Mouse (Mus musculus): ENCODE results near the gene Tchh. TPM values are rescaled to one million over a fixed set of nuclear protein-coding genes. Genes with fewer than 3 reads are reported as not detected.
"Not testable (repeated sequence)": the region's sequence is repeated elsewhere in the genome, so short reads cannot be mapped to it uniquely, and the experiment has no call there.

Gene Tchh
- total RNA-seq, 1 experiment from 2014 or later = 0.23 TPM

DNA sequence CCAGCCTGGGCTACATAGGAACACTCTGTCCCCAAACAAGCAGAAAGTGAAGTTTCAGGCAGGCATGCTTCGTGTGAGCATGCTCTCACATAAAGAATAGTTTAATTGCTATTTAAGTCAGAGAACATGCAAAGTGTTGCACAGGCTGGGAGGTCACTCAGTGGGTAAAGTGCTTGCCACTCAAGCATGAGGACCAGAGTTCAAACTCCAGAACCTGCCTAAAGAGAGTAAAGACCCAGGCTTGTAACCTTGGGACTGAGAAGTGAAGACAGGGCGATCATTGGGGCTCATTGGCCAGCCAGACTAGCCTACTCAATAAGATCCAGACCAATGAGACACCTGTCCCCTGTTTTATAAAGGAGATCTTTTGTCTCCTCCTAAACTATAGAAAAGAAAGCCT is 46.4 kb downstream of the Tchh start:
- ATAC-seq (ENCODE audit: extremely low read depth, insufficient number of reproducible peaks, low FRiP score, poor library complexity, severe bottlenecking) = no peak

DNA sequence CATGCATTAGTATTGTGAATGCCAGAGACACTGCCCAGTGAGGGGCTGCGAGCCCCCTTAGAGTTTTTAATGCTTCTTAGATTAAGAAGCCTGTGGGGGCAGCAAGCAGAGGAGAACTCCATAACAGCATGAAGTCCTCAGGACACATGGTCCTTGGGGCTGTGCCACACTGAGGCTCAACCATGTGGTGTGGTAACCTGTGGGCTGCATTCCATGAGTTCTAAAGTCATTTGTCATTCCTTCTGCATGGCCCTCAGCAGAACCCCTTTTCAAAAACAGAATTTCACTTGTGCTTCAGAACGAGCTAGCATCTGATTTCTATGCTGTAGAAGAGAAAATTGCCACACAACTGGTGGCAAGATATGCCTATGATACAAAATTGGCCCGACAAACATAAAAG is 50.0 kb downstream of the Tchh start:
- ATAC-seq (ENCODE audit: extremely low read depth, insufficient number of reproducible peaks, low FRiP score, poor library complexity, severe bottlenecking) = no peak

DNA sequence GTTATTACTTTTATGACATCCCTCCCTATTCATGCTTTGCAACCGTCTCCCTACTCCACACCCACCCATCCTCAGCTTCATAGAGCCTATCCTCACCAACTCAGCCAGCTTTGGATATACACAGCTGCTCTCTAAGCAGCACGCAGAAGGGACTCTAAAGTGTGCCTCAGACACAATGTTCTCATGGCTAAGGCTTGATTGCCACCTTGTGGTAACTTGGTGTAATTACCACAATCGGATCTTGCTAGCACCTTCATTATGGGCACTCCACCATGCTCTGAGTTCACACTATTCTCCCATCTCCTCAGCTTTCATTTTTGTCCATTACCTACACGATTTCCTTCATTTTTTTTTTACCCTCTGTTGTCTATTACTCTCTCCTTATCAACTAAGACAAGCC is 51.9 kb downstream of the Tchh start:
- ATAC-seq (ENCODE audit: extremely low read depth, insufficient number of reproducible peaks, low FRiP score, poor library complexity, severe bottlenecking) = peak; percentile 98

DNA sequence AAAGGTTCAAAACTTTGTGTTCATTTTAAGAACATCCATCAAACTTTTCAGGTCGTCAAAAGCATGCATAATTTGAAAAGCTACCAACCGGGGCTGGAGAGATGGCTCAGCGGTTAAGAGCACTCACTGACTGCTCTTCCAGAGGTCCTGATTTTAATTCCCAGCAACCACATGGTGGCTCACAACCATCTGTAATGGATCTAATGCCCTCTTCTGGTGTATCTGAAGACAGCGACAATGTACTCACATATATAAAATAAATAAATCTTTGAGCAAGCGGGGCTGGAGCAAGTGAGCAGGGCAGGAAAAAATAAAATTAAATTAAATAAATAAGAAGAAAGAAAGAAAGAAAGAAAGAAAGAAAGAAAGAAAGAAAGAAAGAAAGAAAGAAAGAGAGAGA is 52.6 kb downstream of the Tchh start:
- ATAC-seq (ENCODE audit: extremely low read depth, insufficient number of reproducible peaks, low FRiP score, poor library complexity, severe bottlenecking) = not testable (repeated sequence)

DNA sequence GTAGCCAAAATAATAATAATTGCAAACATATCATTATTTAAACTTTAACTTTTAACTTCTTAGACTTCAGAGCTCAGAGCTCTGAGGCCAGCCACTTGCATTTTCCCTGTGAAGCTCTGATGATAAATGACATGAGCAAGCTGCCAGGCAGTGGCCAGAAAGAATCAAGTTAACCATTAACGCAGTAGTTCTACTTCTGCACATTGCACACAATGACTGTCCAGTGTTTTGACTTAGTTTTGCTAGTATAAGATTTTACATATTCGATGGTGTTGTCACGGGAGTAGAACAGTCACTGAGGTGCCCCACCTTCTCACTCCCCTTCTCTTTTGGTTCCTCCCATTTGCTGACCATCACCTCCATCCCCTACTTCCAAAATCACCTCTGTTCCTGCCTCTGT is 55.0 kb downstream of the Tchh start:
- no peak for ATAC-seq (ENCODE audit: extremely low read depth, insufficient number of reproducible peaks, low FRiP score, poor library complexity, severe bottlenecking)

Other genes starting within 250 kb of the Tchh start
- gene Flg2, start 245.1 kb upstream of the Tchh start, total RNA-seq (2017) = 0.12 TPM in 1 of 2 replicates, not detected in the other
- not detected in 2 replicates for gene Flg, start 168.8 kb upstream of the Tchh start, total RNA-seq (2017)
- gene Hrnr, start 122.6 kb upstream of the Tchh start, total RNA-seq (2017) = not detected in 2 replicates
- not detected in 2 replicates for gene Rptn, start 48.6 kb upstream of the Tchh start, total RNA-seq (2017)
- not detected in 2 replicates for gene Tchhl1, start 26.4 kb downstream of the Tchh start, total RNA-seq (2017)
- 584 and 660 TPM in 2 replicates for gene S100a11, start 78.2 kb downstream of the Tchh start, total RNA-seq (2017)
- gene S100a10, start 112.8 kb downstream of the Tchh start, total RNA-seq (2017) = 406 and 416 TPM in 2 replicates
- gene Tdpoz2, start 210.4 kb downstream of the Tchh start, total RNA-seq (2017) = not detected in 2 replicates
- gene Tdpoz1, start 234.0 kb downstream of the Tchh start, total RNA-seq (2017) = not detected in 2 replicates